Mouse (Mus musculus): ENCODE data around the gene Glod4.

GRCm38 (mm10) chr11:76121086-76121485 lies 122.4 kb downstream of the Glod4 start:
- no peak for TF ChIP-seq POLR2A (IDR thresholded peaks at IDR 0.05; ENCODE audit: low read depth, low read length)
- no peak for TF ChIP-seq CTCF (IDR thresholded peaks at IDR 0.05; ENCODE audit: borderline replicate concordance, insufficient read depth, low read length)
